Mouse (Mus musculus) intestine, postnatal 0 days (tissue): ENCODE measurements around the gene Slc44a5. TPM values are rescaled to one million over a fixed set of nuclear protein-coding genes. Genes with fewer than 3 reads are reported as not detected.

ENCODE experiments used
- ATAC-seq: fragments of 200-750 bp; cut with Nextera tagmentation; 2 replicates; pipeline ENCODE4 v1.8.0; 2017; ENCODE audit warnings: mild to moderate bottlenecking, moderate TSS enrichment, moderate library complexity
- H3K27ac ChIP-seq: fragments of 300-500 bp; sonication (generic); 2 replicates; pipeline ENCODE4 v1.5.1; 2014; ENCODE audit warnings: mild to moderate bottlenecking, low read depth, low read length, moderate library complexity
- H3K27me3 ChIP-seq: fragments of 300-500 bp; sonication (generic); replicated peaks from 2 replicates; pipeline ENCODE4 v1.6.1; 2014; ENCODE audit warnings: low read length, mixed read lengths; ENCODE audit not compliant: control insufficient read depth, insufficient read depth
- H3K36me3 ChIP-seq: fragments of 300-500 bp; sonication (generic); 2 replicates; pipeline ENCODE4 v1.6.1; 2014; ENCODE audit warnings: mild to moderate bottlenecking, moderate library complexity; ENCODE audit not compliant: control insufficient read depth, insufficient read depth
- H3K4me1 ChIP-seq: fragments of 300-500 bp; sonication (generic); replicated peaks from 2 replicates; pipeline ENCODE4 v1.6.1; 2014; ENCODE audit warnings: antibody characterized with exemption, low read length, mixed read lengths; ENCODE audit not compliant: control insufficient read depth, insufficient read depth
- H3K4me2 ChIP-seq: fragments of 300-500 bp; sonication (generic); replicated peaks from 2 replicates; pipeline ENCODE4 v1.6.1; 2014; ENCODE audit warnings: low read depth, mild to moderate bottlenecking, moderate library complexity
- H3K4me3 ChIP-seq: fragments of 300-500 bp; sonication (generic); 2 replicates; pipeline ENCODE4 v1.5.1; 2014; ENCODE audit warnings: low read depth, low read length
- H3K9ac ChIP-seq: fragments of 300-500 bp; sonication (generic); 2 replicates; pipeline ENCODE4 v1.6.1; 2014; ENCODE audit warnings: mild to moderate bottlenecking, low read depth, low read length
- H3K9me3 ChIP-seq: fragments of 300-500 bp; sonication (generic); 2 replicates; pipeline ENCODE4 v1.6.1; 2016; ENCODE audit warnings: mixed run types; ENCODE audit not compliant: control insufficient read depth
- CTCF ChIP-seq: sonication (generic); IDR thresholded peaks from 2 replicates; pipeline ENCODE4 v1.5.1; 2016; ENCODE audit warnings: low read depth, mild to moderate bottlenecking, control low read depth, antibody characterized with exemption, moderate library complexity
- WGBS: fragments of 180-500 bp; shearing (Covaris S2); extraction: QIAGEN DNeasy Blood & Tissue Kit; methylation state at CpG from one replicate; pipeline ENCODE4 v1.1.7; 2014; 5-methylcytosine and 5-hydroxymethylcytosine counted together
- polyA plus RNA-seq: library from polyadenylated mRNA; unstranded; fragments of >200 nt; fragmentation: Nextera tagmentation; extraction: Ambion mirVana; gene quantifications from 2 replicates; pipeline ENCODE4 v1.2.1, GENCODE M21; 2015

Slc44a5 gene
- polyA plus RNA-seq, 1 experiment from 2014 or later = 0.43 TPM

DNA sequence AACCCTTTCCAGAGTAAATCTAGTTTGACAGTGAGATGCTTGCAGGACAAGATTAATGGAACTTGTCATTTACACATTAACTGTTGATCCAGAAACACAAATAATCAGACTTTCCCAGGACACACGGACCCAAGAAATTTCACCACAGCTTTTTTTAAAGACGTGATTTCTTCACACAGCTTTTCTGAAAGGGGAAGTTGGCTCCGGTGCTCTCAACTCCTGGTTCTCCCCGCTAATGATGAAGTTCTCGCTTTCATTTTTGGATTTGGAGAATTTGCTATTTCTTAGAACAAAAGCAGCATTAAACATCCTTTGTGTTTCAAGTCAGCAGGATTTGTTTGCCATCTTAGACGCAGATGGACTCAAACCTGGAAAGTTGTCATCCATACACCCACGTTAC, 2.6 kb downstream of the Slc44a5 start:
- ATAC-seq = no peak
- H3K36me3 ChIP-seq = no peaks in the 10 kb centered on the region
- no peaks in the 10 kb centered on the region for H3K4me1 ChIP-seq
- 81% methylated on average over 7 of the region's 7 CpGs for WGBS
- H3K27ac ChIP-seq = no peak overlapping the region
- no peak overlapping the region for H3K4me2 ChIP-seq
- no peaks in the 10 kb centered on the region for H3K9me3 ChIP-seq
- H3K9ac ChIP-seq = no peak overlapping the region
- TF ChIP-seq CTCF = no peak
- H3K27me3 ChIP-seq = peaks cover 30% of the 10 kb centered on the region
- H3K4me3 ChIP-seq = no peak overlapping the region

DNA sequence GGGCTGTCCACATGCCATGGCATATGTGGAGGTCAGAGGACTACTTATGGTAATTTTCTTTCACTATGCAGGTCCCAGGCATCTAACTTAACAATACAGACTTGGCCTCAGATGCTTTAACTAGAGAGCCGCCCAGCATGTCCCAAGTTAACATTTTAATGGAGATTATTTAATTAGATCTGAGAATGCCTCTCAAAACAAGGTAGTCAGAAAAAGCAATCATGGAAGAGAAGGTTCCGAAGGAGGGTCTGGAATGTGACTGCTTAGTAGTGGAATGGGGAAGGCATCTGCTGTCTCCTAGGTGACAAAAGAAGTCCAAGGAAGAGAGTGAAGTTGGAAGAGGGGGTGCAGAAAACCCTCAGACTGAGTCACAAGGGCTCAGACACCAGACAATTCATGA, 7.4 kb downstream of the Slc44a5 start:
- ATAC-seq = no peak
- TF ChIP-seq CTCF = no peak
- Histone ChIP-seq H3K27ac (no peak overlapping the region), H3K36me3 (no peaks in the 10 kb centered on the region), H3K4me1 (no peaks in the 10 kb centered on the region), H3K9me3 (no peaks in the 10 kb centered on the region), H3K4me2 (no peak overlapping the region), H3K27me3 (no peaks in the 10 kb centered on the region), H3K4me3 (no peak overlapping the region), H3K9ac (no peak overlapping the region)
- 76% methylated on average over 2 of the region's 2 CpGs for WGBS

DNA sequence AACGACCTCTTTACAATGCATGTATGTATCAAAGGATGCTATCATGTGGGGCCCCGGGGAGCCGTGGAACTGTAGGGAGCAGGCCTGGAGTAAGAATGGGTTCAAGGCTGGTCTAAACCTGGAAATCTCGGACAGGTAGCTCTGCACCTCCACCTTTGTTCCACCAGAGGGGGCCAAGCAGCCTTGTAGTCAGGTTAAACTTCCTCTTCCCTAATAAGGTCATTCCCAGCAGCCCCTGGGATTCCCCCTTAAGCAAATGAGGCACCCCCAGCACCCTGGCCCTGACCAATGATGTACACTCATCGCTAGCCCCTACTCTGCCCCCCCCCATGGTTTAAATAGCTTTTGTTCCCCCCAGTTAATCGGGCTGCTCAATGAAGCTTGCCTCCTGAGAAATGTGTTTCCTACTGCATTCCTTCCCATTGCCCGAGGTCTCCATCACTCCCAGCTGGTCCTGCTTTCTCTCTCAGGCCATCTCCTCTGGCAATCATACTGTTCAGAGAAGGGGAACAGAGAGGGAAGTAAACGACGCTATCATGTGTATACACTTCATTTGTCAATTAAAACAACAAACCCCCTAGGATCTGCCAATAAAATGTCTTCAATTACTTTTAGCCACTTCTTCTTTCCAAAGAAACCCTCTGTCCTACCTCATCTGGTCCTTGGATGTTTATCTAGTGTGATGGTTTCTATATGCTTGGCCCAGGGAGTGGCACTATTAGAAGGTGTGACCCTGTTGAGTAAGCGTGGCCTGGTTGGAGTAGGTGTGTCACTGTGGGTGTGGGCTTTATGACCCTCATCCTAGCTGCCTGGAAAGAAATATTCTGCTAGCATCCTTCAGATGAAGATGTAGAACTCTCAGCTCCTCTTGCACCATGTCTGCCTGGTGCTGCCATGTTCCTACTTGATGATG, 11.4 kb downstream of the Slc44a5 start:
- WGBS = 41% methylated on average over 10 of the region's 10 CpGs
- H3K27ac ChIP-seq = no peak overlapping the region
- H3K9me3 ChIP-seq = no peaks in the 10 kb centered on the region
- no peaks in the 10 kb centered on the region for H3K4me1 ChIP-seq
- H3K36me3 ChIP-seq = no peaks in the 10 kb centered on the region
- no peak overlapping the region for H3K9ac ChIP-seq
- peak; percentile 75 for TF ChIP-seq CTCF
- H3K27me3 ChIP-seq = no peaks in the 10 kb centered on the region
- H3K4me2 ChIP-seq = no peak overlapping the region
- no peak overlapping the region for H3K4me3 ChIP-seq
- ATAC-seq = no peak

DNA sequence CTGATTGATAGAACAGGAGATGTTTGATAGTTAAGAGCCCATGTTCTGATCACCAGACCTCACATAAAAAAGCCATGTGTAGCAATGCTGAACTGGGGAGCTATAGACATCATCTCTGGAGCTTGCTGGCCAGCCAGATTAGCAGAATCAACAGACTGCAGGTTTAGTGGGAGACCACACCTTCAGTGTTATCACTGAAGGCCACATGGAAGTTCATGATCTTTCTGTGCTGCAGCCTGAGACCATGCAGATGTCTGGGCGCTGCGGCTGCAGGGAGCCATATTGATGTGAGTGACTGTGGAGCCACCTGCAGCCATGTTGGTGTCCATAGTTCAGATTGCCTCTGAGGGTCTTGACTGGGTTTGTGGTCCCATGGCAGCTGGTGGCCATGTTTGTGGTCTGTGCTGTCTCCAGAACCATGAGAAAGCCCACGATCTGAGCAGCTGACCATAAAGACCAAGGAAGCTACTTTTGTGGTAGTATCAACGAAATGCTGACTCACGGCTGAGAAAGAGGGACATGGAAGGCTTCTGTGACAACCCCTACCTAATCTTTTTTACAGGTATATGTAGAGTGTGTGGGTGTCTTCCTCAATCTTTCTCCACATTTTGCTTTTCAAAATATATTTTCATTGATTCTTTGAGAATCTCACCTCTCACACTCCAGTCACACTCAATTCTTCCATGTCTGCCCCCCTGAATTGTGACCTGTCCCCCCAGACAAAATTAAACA, 26.7 kb downstream of the Slc44a5 start:
- no peaks in the 10 kb centered on the region for H3K27me3 ChIP-seq
- 92% methylated on average over 5 of the region's 5 CpGs for WGBS
- H3K4me3 ChIP-seq = no peak overlapping the region
- H3K9ac ChIP-seq = no peak overlapping the region
- no peak overlapping the region for H3K27ac ChIP-seq
- no peaks in the 10 kb centered on the region for H3K9me3 ChIP-seq
- no peak for ATAC-seq
- H3K4me2 ChIP-seq = no peak overlapping the region
- H3K36me3 ChIP-seq = no peaks in the 10 kb centered on the region
- no peak for TF ChIP-seq CTCF
- no peaks in the 10 kb centered on the region for H3K4me1 ChIP-seq

DNA sequence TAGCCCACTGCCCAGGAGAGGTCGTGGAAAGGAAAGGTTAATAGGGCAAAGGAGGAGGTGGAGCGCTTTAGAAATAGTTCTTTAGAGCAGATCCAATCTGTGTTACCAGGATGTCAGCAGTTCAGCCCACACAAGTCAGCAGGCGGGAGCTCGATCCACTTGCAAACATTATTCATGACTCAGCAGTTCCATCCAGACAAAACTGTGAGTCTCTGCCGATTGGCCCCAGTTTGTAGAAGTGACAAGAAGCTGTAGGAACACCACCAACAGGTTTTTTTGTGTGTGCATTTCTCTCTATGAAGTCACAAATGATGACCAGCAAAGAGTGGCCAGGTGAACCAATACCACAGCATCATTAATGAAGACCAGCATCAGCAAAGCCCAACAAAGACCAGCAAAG, 28.1 kb downstream of the Slc44a5 start:
- no peak overlapping the region for H3K4me3 ChIP-seq
- no peak overlapping the region for H3K27ac ChIP-seq
- WGBS = 85% methylated on average over 5 of the region's 5 CpGs
- H3K9ac ChIP-seq = no peak overlapping the region
- no peaks in the 10 kb centered on the region for H3K36me3 ChIP-seq
- TF ChIP-seq CTCF = no peak
- H3K9me3 ChIP-seq = no peaks in the 10 kb centered on the region
- H3K4me1 ChIP-seq = no peaks in the 10 kb centered on the region
- no peaks in the 10 kb centered on the region for H3K27me3 ChIP-seq
- ATAC-seq = no peak
- no peak overlapping the region for H3K4me2 ChIP-seq

DNA sequence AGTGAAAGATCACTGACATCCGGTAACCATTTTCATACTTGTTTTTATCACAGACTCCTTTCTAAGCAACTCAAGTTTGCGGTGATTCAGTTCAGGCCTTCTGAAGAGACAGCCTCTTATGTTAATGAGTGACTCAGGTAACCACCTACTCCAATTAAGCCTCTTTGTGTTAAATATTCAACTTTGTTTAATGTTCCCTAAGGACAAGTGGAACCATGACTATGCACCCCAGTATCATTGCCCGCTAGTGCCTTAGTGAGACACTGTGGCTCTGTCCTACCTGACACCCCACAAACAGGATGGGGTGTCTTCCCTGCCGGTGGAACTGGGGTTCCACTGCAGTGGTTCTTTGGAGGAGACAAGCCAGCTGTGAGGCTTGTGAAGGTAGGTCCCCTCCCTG, 73.6 kb downstream of the Slc44a5 start:
- TF ChIP-seq CTCF = no peak

More for the DNA sequence above, 73.6 kb downstream of the Slc44a5 start:
- 81% methylated on average over 4 of the region's 4 CpGs for whole genome bisulfite sequencing
- Histone ChIP-seq H3K27me3 (no peaks in the 10 kb centered on the region), H3K4me1 (no peaks in the 10 kb centered on the region), H3K27ac (no peak overlapping the region), H3K4me3 (no peak overlapping the region), H3K9ac (no peak overlapping the region), H3K9me3 (no peaks in the 10 kb centered on the region), H3K4me2 (no peak overlapping the region), H3K36me3 (no peaks in the 10 kb centered on the region)
- ATAC-seq = no peak
